Mouse (Mus musculus) CD4-positive helper T cell, adult 2 months (primary cell): Measurements from ENCODE around the gene Sart1.
"Not testable (repeated sequence)": the region's sequence is repeated elsewhere in the genome, so short reads cannot be mapped to it uniquely, and the experiment has no call there.

ENCODE experiments used
- DNase-seq: peaks from one replicate; pipeline ENCODE4 v3.0.0-alpha.2; 2012; ENCODE audit warnings: low read depth, missing footprints, low spot score

Gene Sart1

DNA sequence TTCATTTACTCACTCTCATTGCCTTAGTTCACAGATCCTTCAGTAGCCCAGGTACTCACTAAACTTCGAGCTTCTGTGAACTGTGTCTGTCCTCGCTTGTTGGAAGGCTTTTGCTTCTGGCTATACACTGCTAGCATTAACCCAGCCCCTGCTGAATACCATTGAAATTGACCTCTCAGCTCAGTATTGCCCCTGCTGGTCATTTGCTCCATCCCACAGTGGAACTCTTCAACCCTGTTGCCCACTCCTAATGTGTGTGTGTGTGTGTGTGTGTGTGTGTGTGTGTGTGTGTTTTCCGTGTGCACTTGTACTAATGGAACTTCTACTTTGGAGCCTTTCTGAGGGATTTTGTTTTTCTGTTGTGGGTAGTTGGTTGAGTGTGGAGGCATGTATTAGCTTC is 17.6 kb downstream of the Sart1 start:
- DNase-seq, result no peak

DNA sequence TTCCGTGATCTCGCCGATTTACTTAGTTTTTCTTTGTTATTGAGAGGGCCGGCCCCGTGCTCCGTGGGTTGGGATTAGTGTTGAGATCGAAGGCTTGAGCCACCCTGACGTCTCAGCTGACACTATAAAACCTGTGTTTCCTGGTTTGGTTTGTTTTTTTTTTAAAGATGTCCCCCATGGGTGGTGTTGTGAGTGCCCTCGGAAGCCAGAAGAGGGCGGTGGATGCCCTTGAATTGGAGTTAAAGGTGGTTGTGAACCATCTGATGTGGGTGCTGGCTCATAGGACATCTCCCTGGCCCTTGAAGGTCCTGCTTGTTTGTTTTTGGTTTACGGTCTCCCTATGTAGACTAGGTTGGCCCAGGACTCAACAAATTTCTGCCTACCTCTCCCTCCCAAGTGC is 21.0 kb downstream of the Sart1 start:
- peak; percentile 67 for DNase-seq

DNA sequence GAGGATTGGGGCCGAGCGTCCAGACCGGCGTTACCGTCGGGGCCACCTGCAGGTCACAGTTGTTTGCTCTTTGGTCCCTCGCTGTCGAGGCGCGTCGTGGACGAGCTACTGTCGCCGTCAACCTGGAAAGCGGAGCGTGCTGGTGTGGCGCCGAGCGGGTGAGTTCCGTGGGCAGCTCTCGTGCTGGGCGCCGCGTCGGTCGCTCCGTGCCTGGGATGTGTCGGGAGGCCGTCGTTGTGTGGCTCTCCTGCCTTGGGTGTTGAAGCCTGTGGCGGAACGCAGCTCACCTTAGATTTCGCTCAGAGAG is 21.5 kb downstream of the Sart1 start, which contains the start of gene Banf1:
Banf1 (minus strand) TSS at position 116 of the 307 bp plus-strand sequence.
- no peak for DNase-seq

DNA sequence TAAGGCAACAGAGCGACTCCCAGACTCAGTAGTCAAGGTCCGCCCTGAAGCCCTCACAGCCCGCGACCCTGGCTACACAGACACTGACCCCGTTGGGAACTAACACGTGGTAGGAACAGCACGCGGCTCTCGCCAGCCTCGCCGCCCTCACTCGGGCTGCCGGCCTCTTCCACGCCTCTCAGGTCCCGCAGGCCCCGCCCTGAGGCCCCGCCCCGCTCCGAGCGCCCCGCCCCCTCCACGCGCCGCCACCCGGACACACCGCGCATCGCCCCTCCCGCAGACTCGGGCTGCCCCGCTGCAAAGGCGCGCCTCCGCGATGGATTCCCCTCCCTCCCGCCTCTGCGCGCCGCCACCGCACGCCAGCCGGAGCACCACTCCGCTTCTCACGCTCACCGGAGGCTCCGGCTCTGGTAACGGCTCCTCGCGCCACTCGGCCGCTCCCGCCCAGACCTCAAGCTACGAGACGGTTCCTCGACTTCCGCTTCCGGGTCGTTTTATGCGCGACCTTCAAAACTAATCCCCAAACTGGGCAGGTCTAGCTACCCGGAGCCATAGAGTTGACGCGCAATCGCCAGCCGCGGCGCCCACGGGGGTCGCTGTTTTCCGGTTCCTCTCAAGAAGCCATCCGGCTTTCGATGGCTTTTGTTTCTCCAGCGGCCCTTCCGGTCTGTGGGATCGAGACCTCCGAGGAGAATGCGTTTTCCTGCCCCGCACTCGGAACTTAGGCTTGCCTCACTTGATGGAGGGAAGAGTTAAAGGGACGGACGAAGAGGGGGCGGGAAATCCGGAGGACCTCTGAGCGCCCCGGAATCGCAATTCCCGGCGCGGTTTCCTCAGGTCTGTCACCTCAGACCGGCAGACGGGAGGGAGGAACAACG is 22.1 kb downstream of the Sart1 start, which contains the start of gene Eif1ad:
Eif1ad (plus strand) TSS at position 567 of the 878 bp plus-strand sequence.
- DNase-seq, result peak; percentile 97

DNA sequence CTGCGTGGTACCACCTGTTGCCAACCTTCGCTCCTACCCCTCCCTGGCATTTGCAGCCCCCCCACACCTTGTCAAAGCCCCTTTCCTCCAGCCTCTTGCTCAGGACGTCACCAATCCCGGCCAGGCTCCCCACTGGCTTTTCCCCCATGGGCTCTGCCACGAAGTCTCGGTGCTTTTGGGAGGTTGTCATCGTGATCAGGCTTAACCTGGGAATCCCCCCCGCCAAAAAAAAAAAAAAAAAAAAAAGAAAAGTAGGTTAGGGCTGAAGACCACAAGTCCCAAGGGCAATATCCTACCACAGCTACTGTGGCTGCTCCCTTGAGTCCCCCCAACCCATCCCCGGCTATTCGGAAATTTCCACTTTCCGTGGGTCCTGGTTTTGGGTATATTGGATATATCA is 22.8 kb downstream of the Sart1 start:
- peak; percentile 72 for DNase-seq

DNA sequence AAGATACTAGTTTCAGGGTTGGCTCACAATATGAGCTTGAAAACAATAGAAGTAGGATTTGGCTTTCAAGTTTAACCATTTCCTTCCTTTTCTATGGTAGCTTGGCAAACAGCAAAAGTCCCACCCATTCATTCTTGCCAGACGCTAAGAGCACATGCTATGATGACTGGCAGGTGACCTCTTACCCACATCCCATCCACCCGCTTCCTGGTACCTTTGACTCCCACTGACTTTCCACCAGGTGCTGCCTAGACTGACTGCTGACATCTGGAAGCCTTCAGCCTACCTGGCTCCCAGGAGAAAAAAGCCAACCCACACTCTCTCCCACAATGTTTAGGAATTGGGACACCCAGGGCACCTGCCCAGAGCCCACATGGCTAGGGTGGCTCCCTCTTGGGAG is 24.4 kb downstream of the Sart1 start:
- peak; percentile 64 for DNase-seq

DNA sequence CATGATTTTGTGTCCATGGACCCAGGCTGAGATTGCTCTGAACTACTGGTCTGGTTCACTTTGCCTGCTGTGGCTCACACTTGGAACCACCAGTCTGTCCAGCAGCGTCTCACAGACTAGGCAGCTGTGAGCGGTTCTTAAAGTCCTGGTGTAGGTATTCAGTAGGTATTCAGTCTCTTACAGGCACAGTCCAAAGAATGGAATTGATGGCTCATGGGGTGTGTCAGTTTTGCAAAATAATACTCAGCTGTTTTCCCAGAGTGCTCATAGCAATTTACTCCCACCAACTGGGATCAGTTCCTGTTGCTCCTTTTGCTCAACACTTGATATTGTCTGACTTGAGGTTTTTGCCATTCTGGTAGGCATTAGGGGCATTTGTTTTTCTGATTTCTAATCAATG is 26.3 kb downstream of the Sart1 start:
- DNase-seq, result no peak

DNA sequence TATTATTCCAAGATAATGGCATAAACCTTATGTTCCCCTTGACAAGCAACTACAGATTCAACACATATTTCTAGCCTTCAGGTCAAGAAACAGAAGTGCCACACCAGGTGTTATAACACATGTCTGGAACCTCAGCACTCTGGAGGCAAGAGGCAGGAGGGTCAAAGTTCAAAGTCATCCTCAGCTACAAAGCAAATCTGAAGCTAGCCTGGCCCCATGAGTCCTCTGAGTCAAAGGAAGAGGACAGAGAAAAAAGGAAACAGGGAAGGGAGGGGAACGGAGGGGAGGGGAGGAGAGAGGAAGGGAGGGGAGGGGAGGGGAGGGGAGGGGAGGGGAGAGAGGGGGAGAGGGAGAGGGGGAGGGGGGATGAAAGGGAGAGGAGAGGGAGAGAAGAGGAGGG is 32.4 kb downstream of the Sart1 start:
- no peak for DNase-seq

DNA sequence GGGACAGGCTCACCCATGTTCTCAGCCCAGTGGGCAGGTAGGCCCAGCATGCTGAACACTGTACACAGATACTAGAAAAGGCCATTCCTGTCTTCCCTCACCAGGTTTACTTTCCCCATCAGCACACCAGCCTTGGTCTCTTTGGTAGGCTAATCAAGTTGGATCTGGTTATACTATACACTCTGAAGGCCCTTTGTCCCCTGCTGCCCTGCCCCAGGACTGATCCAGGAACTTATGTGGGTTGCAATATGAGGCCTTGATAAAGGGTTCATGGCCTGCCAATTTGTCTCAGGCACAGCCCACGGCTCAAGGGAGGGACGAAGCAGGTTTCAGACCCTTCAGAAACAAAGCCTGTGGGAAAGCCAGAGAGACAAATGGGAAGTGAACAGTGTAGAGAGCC is 34.9 kb downstream of the Sart1 start:
- DNase-seq, result no peak

DNA sequence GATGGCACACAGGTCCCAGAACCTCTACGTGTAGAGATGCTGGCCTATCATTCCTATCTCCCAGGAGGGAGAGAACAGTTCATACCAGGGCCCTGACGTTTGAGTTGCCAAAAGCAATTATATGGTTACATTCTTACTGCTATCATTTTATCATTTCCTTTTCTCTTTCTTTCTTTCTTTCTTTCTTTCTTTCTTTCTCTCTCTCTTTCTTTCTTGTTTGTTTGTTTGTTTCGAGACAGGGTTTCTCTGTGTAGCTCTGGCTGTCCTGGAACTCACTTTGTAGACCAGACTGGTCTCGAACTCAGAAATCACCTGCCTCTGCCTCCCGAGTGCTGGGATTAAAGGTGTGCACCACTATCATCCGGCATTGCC is 39.0 kb downstream of the Sart1 start, which contains the start of gene Cst6:
Cst6 (minus strand) TSS at position 73 of the 372 bp plus-strand sequence.
- DNase-seq, result not testable (repeated sequence)

DNA sequence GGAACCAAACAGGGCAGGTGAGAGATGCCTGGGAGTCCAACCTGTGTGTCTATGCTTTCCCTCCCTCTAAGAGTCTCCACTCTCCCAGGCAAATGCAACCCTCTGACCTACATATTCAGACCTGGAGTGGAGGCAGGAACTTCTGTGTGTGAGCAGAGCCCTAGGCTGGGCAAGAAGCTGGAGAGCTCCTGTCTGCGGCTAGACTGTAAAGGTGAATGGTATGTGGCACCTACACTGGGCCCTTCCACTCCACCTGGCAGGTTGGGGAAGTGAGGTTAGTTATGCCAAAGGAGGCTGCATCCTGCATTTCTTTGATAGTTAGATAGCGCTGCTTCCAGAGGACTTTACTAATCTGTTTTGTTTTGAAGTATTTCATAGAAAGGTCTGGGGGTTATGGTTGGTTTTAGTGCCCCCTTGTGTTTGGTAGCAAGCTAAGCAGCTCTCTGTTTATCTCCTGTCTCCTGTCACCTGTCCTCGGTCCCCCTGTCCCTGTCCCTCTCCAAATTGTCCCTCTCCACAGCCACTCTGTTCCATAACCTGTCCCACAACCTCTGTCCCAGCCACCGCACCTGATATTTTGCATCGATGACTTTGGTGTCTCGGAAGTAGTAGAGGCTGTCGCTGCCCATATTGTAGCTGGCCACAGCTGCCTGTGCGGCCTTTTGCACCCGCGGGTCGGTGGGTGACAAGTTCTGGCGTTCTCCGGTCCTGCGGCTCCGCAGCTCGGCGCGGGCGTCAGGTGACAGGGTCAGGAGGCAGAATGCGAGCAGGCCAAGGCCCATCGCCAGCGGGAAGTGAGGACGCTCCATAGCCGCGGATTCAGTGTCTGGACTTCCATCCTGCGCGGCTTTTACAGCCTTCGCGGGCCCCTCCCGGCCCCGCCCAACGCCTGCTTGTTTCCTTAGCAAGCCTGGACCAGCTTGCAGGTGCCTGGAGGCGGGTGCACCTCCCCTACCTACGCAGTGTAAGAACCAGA is 39.7 kb downstream of the Sart1 start:
- DNase-seq, result peak; percentile 56

DNA sequence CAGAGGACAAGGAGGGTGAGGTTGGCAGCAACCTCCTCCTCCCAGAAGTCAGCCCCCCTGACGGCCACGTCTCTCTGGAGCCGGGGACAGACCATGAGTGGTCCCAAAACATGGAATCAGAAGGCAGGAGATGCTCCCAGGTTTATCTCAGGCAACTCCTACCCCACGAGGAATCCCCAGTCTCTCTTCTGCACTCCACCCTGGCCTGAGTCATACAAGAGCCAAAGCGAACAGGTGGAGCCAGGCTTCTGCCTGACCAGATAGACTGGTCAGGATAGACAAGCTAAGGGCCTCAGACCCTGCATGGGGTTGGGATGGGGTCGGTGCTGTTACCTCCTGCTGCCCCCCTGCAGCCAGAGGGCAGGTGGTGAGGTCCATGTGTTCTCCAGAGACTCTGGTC is 40.4 kb downstream of the Sart1 start:
- no peak for DNase-seq

DNA sequence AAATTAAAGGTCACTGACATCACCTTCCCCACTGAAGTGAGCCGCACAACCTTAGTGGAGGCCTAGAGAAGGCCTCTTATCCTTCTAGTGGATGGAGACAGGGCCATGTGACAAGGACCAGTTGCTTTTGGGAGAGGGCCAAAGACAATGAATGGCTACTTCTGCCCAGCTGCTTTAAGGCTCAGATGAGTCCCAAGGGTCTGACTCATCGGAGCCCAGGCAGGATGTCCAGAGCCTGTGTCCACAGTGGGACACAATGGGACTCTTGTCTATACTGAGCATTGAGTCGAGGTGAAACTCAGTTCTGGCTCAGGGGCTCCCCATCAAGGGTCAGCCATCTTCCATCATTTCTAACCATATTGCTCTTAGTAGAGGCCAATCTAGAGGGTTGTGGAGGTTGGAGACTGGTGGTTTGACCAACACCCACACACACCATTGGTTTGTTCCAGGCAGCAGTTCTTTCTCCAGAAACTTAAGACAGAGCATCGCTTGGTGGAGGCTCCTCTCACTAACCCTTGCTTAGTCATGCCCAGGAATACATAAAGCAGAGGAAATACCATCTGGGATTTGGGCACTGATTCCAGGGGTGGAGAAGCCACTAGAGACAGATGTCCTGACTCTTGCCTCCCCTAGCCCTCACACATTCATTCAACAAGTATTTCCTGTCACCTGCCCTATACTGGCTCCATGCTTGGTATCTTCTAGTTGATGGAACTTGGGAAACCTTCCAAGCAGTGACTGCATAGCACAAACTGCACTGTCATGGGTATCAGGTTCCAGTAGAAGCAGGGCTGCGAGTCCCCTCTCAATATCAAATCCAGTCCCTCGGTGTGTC is 43.0 kb downstream of the Sart1 start:
- no peak for DNase-seq

DNA sequence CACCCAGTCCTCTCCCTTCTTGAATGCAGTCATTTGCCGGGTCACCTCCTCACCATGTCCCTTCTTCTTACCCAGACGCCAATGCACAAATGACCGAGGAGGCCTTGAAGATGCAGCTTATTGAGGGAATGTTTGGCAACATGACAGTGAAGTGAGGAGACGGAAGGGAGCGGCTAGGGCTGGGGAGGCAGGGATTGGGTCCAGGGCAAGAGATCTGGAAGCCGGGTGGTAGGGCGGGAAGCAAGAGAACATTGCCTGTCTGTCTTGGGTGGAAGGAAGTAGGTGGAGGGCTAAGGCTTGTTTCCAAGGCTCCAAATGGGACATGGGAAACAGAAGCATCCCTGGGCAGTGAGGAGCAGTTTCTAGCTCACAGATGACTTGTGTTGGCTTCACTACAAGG is 47.1 kb downstream of the Sart1 start:
- no peak for DNase-seq

DNA sequence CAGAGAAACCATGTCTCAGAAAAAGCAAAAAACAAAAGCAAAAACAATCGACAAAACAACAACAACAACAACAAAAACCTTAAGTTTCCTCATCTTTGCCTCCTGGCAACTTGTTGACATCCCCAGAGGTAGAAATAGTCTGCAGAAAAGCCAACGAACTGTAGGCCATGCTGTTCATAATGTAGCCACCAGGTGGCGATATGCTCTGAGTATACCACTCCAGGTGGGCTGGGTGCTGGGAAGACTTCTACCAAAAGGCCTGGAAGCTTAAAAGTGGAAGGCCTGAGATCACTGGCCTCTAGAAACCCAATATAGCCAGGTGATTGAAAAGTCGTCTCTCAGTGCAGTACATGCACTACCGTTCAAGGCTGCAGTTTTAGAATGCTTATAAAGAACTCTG is 50.5 kb downstream of the Sart1 start:
- peak; percentile 74 for DNase-seq

DNA sequence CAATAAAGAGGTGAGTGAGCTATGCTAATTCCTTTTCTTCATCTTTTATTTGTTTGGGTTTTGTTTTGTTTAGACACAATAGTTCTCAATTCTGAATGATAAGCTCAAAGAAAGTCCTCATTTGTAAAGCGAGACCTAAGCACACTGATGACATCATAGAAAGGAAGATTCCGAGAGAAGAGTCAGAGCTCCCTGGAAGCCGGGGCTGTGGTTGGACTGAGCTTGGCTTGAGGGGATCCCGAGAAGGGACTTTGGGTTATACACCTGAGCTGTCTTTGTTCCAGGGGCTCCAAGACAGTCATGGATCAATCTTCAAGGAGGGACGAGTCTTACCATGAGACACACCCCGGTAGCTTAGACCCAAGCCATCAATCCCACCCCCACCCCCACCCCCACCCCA is 53.1 kb downstream of the Sart1 start, which contains the start of gene Catsper1:
Catsper1 (plus strand) TSS at position 301 of the 400 bp plus-strand sequence.
- DNase-seq, result no peak

DNA sequence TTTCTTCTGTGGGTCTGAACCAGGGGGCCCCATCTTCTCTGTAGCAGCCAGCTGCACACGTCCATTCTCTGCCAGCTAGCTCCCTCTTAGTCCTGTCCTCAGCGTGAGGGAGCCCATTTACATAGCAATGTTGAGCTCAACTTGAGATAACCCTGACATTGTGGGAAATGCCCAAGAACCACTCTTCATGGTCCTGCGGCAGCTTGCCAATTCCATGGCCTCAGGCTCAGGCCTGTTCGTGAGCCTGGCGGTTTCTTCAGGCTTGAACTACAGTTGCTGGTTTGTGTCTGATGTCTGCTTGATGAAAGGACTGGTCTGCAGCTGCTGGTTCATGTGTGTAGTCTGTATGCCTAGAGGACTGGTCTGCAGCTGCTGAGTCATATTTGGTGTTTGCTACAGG is 53.8 kb downstream of the Sart1 start:
- DNase-seq, result no peak

DNA sequence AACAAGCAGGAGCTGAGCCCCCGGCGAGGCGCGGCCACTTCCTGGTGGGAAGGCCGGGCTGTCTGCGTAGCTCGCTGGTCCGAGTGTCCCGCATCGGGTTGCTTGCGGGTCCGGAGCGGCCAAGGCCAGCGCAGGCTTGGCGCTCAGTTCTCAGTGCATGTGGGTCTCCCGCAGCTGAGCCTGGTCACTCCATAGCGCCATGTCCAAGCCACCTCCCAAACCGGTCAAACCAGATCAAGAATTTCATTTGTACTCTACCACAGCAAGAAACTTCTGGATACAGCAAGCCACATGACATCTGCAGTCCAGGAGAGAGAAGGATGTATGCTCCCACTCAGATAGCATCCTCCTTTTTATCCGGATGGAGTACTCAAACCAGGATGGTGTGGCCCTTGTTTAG is 60.5 kb downstream of the Sart1 start:
- DNase-seq, result no peak
